Mouse (Mus musculus) right cerebral cortex, postnatal 14 days (tissue): ENCODE data around the gene Dph6.
"Not testable (repeated sequence)": the region's sequence is repeated elsewhere in the genome, so short reads cannot be mapped to it uniquely, and the experiment has no call there.

Source experiments
- DNase-seq: peaks from one replicate; pipeline ENCODE4 v3.0.0; 2022

Gene Dph6

GRCm38 (mm10) chr2:114654365-114655239 is at the start of gene Dph6:
Dph6 (minus strand) TSS chr2:114654964.
- DNase-seq = peak; percentile 84

- no peak for DNase-seq
These were observed 46.4 kb upstream of the Dph6 start for GRCm38 (mm10) chr2:114700966-114701685.

- no peak for DNase-seq
These were observed 36.8 kb upstream of the Dph6 start for GRCm38 (mm10) chr2:114691607-114692006.

DNA sequence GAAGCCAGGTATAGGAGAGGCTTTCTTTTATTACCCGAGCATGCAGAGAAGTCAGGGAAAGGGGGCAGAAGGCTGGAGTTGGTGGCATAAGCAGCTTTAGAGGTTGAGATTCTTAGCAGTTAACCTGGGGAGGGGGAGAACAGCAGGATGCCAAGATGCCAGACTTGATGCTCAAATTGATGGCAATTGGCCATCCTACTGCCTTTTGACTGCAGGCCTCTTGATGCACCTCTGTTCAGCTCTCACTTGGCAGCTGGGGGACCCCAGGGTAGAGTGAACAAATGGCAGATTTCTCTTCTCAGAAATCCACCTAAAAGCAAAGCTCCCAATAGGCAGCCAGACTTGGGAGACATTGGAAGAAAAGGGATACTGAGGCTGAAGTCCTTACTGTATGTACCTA is 32.7 kb upstream of the Dph6 start:
- DNase-seq = no peak

DNA sequence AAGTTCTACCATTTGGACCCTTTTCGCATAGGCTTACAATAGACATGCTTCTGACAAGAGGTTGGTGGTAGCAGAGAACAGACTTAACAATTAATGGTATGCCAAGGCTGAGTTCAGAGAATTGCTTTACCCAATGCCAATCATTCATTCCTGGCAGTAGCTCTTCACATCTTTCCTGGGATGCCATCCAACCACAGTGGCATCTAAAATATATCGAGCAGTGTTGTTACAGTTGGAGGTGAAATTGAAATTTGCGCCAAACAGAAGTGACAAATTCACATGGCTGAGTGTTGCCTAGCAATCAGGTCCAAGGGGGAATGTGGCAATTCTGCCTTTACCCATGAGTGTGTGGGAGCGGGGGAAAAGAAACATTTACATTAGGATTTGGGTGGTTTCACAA is 32.3 kb upstream of the Dph6 start:
- DNase-seq = no peak

GRCm38 (mm10) chr2:114673831-114674230 is 19.1 kb upstream of the Dph6 start:
- DNase-seq = no peak

DNA sequence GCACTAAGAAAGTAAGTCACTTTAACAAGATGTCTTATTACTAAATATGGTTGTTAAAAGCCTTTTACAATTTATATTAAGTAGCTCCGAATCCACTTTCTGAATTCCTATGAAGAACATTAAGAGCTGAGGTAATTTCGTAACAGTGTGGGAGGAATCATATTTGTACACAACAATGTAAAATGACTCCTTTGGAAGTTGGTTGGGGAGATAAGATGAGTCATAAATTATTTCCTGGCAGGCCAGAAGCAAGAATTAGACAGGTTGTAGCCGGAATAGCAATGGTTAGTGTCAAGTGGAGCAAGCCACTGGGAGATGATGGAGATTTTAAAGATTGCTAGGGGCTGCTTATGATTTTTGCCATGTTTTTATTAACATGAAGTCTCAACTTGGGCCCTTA is 16.2 kb upstream of the Dph6 start:
- no peak for DNase-seq

DNA sequence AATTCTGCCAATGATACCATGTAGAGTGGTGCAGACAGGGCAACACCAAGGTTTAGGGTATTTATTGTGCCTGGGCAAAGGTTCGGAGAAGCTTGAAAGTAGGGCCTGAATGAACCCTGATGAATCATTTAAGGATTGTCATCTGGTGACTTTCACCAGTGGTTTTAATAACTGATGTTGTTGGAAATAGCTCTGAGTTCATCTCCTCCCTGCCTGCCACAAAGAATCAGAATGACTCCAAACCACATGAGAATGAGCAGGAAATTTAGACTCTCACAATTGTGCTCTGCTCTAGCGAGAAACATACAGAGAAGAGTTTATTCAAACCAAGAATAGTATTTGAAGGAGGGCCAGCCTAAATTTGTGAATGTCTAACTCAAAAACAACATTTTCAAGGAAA is 4.2 kb upstream of the Dph6 start:
- DNase-seq = no peak

DNA sequence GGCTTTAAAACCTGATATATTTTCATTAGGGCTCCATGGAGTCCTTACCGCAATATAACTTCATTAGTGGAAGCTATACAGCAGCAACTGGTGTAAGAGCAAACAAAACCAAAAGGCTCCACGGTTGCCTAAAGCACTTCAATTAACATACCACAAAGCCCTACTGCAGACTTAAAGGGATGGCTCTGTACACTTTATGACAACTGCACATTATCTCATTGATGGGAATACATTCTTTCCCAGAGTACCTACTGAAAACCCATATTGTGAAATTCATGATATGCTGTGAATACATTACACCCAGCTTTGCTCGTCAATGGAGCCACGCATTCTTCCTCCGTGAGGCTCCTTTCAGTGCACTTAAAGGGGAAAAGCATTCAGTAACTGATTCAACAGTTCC is 8.5 kb downstream of the Dph6 start:
- no peak for DNase-seq

GRCm38 (mm10) chr2:114643832-114644231 is 10.9 kb downstream of the Dph6 start:
- no peak for DNase-seq

GRCm38 (mm10) chr2:114624683-114625082 is 30.1 kb downstream of the Dph6 start:
- DNase-seq = no peak

DNA sequence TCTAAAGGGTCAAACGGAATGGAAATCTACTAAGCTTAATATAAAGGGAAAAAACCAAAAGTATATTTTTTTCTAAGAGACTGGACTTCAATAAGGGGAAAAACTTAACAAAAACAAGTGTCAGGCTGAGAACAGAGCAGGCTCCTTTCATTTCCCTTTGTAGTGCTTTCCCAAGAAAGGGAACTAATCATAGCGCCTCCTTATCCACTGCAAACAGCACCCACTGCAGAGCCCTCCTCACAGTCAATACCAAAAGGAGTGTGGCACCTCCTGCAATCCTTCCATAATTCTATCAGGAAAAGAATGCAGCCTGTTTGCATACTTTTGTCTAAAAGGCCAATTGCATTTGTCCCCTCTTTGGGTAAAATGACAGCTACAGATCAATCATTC is 32.2 kb downstream of the Dph6 start:
- no peak for DNase-seq

GRCm38 (mm10) chr2:114621781-114622549 is 32.8 kb downstream of the Dph6 start:
- peak; percentile 17 for DNase-seq

GRCm38 (mm10) chr2:114611576-114611975 is 43.2 kb downstream of the Dph6 start:
- DNase-seq = no peak

- DNase-seq = no peak
These were observed 44.7 kb downstream of the Dph6 start for GRCm38 (mm10) chr2:114610110-114610509.

GRCm38 (mm10) chr2:114605202-114605601 is 49.6 kb downstream of the Dph6 start:
- not testable (repeated sequence) for DNase-seq

DNA sequence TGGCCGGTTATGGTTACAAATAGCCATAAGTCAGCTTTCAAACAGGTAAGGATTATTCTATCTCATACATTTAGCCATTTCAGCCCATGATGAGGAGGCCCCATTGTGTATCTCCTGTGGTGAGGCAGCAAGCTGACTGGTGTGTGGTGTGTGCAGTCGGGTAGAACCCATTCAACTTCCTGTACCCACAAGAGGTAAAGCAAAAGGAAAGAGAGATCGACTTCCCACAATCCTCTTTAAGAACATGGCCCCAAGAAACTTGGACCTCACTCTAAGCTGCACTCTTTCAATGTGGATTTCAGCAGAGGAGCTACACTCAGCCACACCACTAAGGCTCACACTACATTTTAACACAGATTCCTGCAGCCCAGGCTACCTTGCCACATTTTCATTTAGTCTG is 53.6 kb downstream of the Dph6 start:
- no peak for DNase-seq

DNA sequence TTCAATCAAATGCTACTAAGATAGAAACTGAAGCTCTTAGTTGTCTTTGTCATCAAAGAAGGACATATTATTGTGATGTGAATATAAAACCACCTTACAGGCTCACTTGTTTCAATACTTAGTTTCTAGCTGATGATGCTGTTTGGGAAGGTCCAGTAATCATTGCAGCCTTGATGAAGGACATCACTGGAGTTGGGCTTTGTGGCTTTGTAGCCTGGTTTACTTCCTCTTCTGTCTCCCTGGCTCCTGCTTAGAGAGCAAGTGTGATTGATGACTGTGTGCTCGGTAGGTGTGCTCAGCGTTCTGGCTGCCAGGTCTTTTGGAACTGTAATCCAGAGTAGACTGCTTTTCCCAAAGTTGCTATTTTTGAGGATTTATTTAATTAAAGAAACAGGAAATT is 55.0 kb downstream of the Dph6 start:
- no peak for DNase-seq

GRCm38 (mm10) chr2:114593393-114593792 is 61.4 kb downstream of the Dph6 start:
- no peak for DNase-seq

- no peak for DNase-seq
These were observed 74.0 kb downstream of the Dph6 start for GRCm38 (mm10) chr2:114580714-114581113.

DNA sequence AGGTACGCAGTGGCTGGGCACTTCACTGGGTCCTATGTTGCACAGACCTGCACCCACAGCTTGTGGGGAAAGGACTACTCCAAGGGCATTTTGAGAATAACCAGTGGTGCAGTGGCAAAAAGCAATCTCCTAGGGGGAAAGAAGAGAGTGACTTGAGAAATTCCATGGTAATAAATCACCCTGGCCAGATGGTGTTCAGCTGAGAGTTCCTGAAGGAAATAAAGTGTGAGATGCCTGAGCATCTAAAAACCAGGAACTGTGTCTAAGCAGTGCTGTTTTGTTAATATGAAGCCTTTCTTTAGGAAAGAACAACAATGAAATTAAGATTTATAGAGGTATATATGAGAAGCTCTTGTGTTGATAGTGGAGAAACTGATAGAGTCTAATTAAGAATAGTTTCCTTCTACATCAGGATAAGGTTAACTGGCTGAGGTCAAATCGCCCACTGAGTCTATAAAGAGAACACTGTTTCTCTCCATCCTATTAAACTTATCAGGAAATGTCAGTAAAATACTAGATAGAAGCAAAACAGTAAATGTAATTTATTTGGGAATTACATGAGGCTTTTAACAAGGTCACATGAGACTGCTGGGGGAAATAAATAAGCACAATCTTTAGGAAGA is 111.7 kb downstream of the Dph6 start:
- no peak for DNase-seq

DNA sequence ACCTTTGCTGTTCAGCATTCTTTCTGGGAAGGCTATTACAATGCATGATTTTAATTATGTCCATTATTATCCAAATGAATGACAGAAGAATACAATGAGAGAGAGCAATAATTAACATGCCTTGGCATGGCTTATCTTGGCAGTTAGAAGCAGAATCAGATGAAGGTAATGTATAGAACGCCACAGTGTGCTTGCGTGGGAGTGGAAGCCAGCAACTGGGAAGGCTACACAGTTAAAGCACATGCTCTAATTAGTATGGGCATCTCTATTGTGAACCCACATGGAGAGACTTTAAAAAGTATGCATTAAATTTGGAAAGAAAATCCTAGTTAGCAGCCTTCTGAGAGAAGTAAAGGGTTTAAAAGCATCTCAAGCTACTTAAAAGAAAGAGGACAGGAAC is 112.4 kb downstream of the Dph6 start:
- no peak for DNase-seq

DNA sequence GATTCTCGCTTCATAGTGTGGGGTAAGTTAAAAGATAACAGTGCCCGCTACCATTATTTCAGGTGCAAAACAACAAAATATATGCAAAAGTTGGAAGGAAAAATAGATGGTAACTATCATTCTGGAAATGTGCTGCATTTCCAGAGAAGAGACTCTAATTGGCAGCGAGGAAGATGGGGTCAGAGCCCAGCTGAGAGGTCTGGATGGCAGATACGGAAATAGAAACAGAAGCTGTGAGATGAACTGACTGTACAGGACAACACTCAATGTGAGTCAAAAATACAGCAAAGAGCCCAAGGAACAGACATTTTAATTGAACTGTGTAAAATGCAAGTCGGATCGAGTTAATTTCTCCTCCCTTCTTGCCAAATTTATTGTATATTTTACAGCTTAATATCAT is 114.3 kb downstream of the Dph6 start:
- no peak for DNase-seq
